Mouse (Mus musculus): ENCODE measurements around the gene Vegfc. TPM values are rescaled to one million over a fixed set of nuclear protein-coding genes. Genes with fewer than 3 reads are reported as not detected.

Gene Vegfc
- 0.49 to 1.2 TPM in 2 of 4 replicates, not detected in the others for total RNA-seq (2023)

DNA sequence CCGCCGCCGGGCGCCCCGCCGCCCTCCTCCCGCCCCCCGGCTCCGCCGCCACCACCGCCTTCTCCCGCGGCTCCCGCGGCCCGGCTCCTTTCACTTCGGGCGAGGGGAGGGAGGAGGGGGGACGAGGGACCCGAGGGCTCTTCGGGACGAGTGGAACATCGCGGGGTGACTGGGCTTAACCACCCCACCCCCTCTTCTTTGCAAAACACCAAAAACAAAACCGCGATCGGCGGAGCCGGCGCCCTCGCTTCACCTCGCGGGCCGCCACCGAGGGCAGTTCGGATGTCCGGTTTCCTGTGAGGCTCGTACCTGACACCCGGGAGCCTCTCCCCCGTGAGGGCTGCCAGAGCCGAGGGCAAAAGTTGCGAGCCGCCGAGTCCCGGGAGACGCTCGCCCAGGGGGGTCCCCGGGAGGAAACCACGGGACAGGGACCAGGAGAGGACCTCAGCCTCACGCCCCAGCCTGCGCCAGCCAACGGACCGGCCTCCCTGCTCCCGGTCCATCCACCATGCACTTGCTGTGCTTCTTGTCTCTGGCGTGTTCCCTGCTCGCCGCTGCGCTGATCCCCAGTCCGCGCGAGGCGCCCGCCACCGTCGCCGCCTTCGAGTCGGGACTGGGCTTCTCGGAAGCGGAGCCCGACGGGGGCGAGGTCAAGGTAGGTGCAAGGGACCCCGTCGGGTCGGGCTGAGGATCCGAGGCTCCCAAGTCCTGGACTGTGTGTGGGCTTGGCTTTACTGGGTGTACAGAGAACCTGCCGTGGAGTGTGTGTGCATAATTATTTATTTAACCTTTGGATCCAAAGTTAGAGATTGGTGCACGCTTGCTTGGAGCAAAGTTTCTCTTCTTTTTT, at the start of gene Vegfc:
Gene Vegfc (plus strand): TSS at position 336 of the 850 bp plus-strand sequence.

